Mouse (Mus musculus) stomach, postnatal 0 days (tissue): ENCODE measurements around the gene Rrp8. TPM values are rescaled to one million over a fixed set of nuclear protein-coding genes. Genes with fewer than 3 reads are reported as not detected.
A peak's percentile ranks its signal among the peaks of the same experiment; 100 is the strongest.
"Not testable (repeated sequence)": the region's sequence is repeated elsewhere in the genome, so short reads cannot be mapped to it uniquely, and the experiment has no call there.

Experiments used
- ATAC-seq: fragments of 200-750 bp; cut with Nextera tagmentation; 2 replicates; pipeline ENCODE4 v1.8.0; 2017; ENCODE audit not compliant: low FRiP score, low TSS enrichment
- DNase-seq: peaks from one replicate; pipeline ENCODE4 v3.0.0-alpha.2; 2016; ENCODE audit warnings: low spot score
- H3K27ac ChIP-seq: fragments of 300-500 bp; sonication (generic); replicated peaks from 2 replicates; pipeline ENCODE4 v1.5.1; 2014; ENCODE audit warnings: mild to moderate bottlenecking, control low read depth
- H3K27me3 ChIP-seq: fragments of 300-500 bp; sonication (generic); 2 replicates; pipeline ENCODE4 v1.6.1; 2014; ENCODE audit warnings: low read length; ENCODE audit not compliant: control insufficient read depth, insufficient read depth
- H3K36me3 ChIP-seq: fragments of 300-500 bp; sonication (generic); 2 replicates; pipeline ENCODE4 v1.6.1; 2014; ENCODE audit warnings: low read length, mixed read lengths; ENCODE audit not compliant: control insufficient read depth, insufficient read depth
- H3K4me1 ChIP-seq: fragments of 300-500 bp; sonication (generic); replicated peaks from 2 replicates; pipeline ENCODE4 v1.6.1; 2014; ENCODE audit warnings: antibody characterized with exemption; ENCODE audit not compliant: control insufficient read depth, insufficient read depth
- H3K4me2 ChIP-seq: fragments of 300-500 bp; sonication (generic); replicated peaks from 2 replicates; pipeline ENCODE4 v1.6.1; 2014; ENCODE audit warnings: low read depth, mild to moderate bottlenecking, control low read depth, moderate library complexity
- H3K4me3 ChIP-seq: fragments of 300-500 bp; sonication (generic); 2 replicates; pipeline ENCODE4 v1.5.1; 2014; ENCODE audit warnings: low read depth, low read length, control low read depth
- H3K9ac ChIP-seq: fragments of 300-500 bp; sonication (generic); 2 replicates; pipeline ENCODE4 v1.6.1; 2014; ENCODE audit warnings: mild to moderate bottlenecking, low read length, control low read depth, mixed read lengths
- H3K9me3 ChIP-seq: fragments of 300-500 bp; sonication (generic); 2 replicates; pipeline ENCODE4 v1.6.1; 2016; ENCODE audit warnings: low read length; ENCODE audit not compliant: control insufficient read depth
- CTCF ChIP-seq: IDR thresholded peaks from 2 replicates; pipeline ENCODE4 v1.5.1; 2016; ENCODE audit warnings: antibody characterized with exemption, low read depth, mild to moderate bottlenecking, moderate library complexity
- EP300 ChIP-seq: optimal IDR thresholded peaks from 2 replicates; pipeline ENCODE3; 2016; ENCODE audit warnings: antibody characterized with exemption
- WGBS: fragments of 180-500 bp; shearing (Covaris S2); extraction: QIAGEN DNeasy Blood & Tissue Kit; methylation state at CpG from one replicate; pipeline ENCODE4 v1.1.7; 2014; 5-methylcytosine and 5-hydroxymethylcytosine counted together
- polyA plus RNA-seq: library from polyadenylated mRNA; unstranded; fragments of >200 nt; fragmentation: Nextera tagmentation; extraction: Ambion mirVana; gene quantifications from 2 replicates; pipeline ENCODE4 v1.2.1, GENCODE M21; 2015

Rrp8 gene
- polyA plus RNA-seq, 1 experiment from 2014 or later = 21.3 TPM

DNA sequence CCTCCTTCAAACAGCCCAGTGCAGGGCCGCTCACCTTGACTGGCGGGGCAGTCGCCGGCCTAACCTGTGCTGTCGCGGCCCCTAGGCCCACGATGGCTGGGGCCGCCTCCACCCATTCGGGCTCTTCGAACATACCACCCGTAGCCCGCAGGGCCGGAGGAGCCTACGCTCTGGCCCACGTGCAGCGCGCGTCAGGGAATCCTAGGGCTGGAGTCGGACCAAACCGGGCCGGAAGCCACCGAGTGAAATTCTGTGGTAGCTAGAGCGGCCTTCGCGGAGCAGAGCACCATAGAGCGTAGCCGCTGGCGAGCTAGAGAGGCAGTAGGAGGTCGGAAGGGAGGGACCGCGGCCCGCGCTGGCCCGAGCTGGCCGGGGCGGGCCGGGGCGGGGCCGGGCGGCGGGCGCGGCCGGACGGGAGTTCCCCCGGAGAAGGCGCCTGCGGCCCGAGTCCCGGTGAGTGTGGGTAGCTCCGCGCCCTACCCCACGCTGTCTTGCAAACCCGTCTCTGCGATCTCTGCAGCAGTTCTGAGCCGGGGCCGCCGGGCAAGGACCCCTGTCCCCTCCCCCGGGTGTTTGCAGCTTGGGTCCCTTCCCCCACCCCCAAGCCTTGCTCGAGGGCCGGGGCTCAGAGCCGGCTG is 802 bp downstream of the Rrp8 start, which contains the start of gene Ilk:
Gene Ilk, plus strand, starts transcription at position 329 of the 638 bp plus-strand sequence.
- Histone ChIP-seq H3K4me1 (no peaks in the 10 kb centered on the region), H3K27me3 (no peaks in the 10 kb centered on the region), H3K9ac (peak within 1 kb of the TSS; percentile 96), H3K27ac (peak within 1 kb of the TSS; percentile 95), H3K36me3 (peaks cover 20% of the 10 kb centered on the region), H3K4me3 (peak within 1 kb of the TSS; percentile 94), H3K9me3 (no peaks in the 10 kb centered on the region), H3K4me2 (peak within 1 kb of the TSS; percentile 84)
- DNase-seq = peak; percentile 93
- ATAC-seq = peak; percentile 99
- 0% methylated on average over 38 of the region's 62 CpGs for WGBS
- TF ChIP-seq CTCF = peak; percentile 20; the same call in 1 of the 2 replicates
- no peak for TF ChIP-seq EP300

DNA sequence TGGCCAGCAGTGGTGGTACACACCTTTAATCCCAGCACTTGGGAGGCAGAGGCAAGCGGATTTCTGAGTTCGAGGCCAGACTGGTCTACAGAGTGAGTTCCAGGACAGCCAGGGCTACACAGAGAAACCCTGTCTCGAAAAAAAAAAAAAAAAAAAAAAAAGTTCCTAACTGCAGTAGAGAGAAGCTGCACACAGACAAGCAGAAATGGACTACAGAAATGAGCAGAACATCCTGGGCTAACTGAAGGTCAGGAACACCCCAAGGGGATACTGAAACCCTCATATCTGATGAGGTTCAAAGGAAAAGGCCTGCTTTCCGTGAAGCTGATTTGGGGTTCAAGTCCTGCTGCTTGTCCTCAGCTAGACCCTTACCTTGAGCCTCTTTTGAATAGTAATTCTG is 1.7 kb downstream of the Rrp8 start:
- peaks cover 16% of the 10 kb centered on the region for H3K36me3 ChIP-seq
- peak overlapping the region; percentile 94 for H3K4me3 ChIP-seq
- not testable (repeated sequence) for H3K9me3 ChIP-seq, H3K27me3 ChIP-seq, DNase-seq, H3K27ac ChIP-seq, ATAC-seq, H3K4me1 ChIP-seq
- H3K9ac ChIP-seq = peak overlapping the region; percentile 96
- peak overlapping the region; percentile 84 for H3K4me2 ChIP-seq
- 36% methylated on average over 4 of the region's 4 CpGs for WGBS

DNA sequence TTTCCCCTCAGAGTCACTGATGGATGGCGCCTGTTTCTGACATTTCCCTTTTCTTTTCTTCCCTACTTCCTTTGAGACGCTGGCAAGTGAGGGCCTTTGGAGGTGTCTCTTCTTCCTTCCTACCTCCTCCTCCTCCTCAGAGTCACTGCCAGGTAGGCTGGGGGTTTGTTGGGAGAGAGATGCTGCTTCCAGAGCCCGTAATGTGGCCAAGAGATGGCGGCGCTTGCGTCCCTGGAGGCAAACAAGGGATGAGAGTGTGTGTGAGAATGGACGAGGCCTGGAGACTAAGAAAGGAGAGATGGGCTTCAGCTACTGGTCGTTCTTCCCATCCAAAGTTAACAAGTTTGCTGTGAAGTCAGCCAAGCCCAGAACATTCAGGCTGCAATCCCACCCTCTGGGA is 2.4 kb downstream of the Rrp8 start:
- Histone ChIP-seq H3K27me3 (no peaks in the 10 kb centered on the region), H3K4me1 (no peaks in the 10 kb centered on the region), H3K27ac (no peak overlapping the region), H3K36me3 (peaks cover 13% of the 10 kb centered on the region), H3K4me2 (no peak overlapping the region), H3K9ac (no peak overlapping the region), H3K9me3 (no peaks in the 10 kb centered on the region), H3K4me3 (no peak overlapping the region)
- 81% methylated on average over 8 of the region's 8 CpGs for WGBS
- DNase-seq = no peak
- TF ChIP-seq CTCF (no peak), EP300 (no peak)
- ATAC-seq = no peak

DNA sequence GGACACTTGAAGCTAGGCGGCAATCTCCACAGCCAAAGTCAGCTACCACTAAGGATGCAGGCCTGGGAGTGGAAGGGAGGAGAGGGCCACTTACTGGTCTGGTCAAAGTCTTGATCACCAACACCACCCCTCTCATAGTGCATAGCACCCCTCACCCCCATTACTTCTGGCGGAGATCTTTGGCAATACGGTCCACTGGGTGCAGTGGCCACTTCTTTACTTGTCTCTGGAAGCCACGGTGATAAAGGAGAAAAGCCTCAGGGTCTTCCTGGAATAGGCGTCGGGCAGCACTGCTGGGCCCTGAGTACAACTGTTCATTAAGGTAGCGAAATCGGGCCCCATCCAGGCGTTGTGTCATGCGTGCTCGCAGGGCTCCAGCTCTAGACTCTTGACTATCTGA is 3.3 kb downstream of the Rrp8 start:
- ATAC-seq = no peak
- no peaks in the 10 kb centered on the region for H3K4me1 ChIP-seq
- H3K4me2 ChIP-seq = no peak overlapping the region
- peak; percentile 8 for DNase-seq
- no peak overlapping the region for H3K4me3 ChIP-seq
- no peak overlapping the region for H3K27ac ChIP-seq
- H3K9me3 ChIP-seq = no peaks in the 10 kb centered on the region
- 94% methylated on average over 11 of the region's 11 CpGs for WGBS
- peaks cover 13% of the 10 kb centered on the region for H3K36me3 ChIP-seq
- H3K9ac ChIP-seq = no peak overlapping the region
- TF ChIP-seq EP300 = no peak
- TF ChIP-seq CTCF = no peak
- H3K27me3 ChIP-seq = no peaks in the 10 kb centered on the region

DNA sequence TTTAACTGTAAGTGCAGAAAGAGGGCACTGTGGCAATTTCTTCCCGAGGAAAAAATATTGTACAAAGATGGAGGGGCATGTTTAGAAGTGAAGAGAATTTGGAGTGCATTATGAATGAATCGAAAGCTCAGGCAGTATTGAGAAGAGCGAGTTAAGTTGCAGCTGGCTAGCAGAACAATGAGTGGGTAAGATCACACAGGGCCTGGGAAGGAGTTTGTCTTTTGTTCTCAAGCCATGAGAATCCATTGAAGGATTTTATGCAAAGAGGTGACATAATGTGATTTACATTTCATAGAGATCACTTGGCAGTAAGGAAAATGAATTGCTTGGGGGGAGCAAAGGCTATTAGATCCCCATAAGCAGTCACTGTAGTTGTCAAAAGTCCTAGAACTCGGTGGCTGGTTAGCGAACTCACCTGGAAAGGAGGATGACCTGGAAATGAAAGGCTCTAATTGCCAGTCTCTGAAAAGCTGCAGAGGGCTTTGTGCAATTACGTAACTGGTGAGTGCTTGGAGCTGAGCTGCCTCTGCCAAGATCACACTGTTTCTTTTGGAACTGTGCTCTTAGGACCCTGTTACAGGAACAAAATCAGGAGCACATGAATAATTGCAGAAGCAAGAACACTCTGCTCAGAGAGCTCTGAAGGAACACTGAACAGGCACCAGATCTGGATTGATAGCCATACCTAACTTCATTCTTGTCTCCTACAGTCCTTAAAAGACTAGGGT is 8.3 kb downstream of the Rrp8 start:
- Histone ChIP-seq H3K9me3 (no peaks in the 10 kb centered on the region), H3K4me2 (no peak overlapping the region), H3K27ac (no peak overlapping the region; the same call in 1 of the 2 replicates), H3K36me3 (peaks cover 13% of the 10 kb centered on the region), H3K4me1 (no peaks in the 10 kb centered on the region), H3K9ac (no peak overlapping the region), H3K27me3 (no peaks in the 10 kb centered on the region), H3K4me3 (no peak overlapping the region)
- ATAC-seq = no peak
- TF ChIP-seq EP300 = no peak
- no peak for TF ChIP-seq CTCF
- 68% methylated on average over 6 of the region's 6 CpGs for WGBS
- no peak for DNase-seq

DNA sequence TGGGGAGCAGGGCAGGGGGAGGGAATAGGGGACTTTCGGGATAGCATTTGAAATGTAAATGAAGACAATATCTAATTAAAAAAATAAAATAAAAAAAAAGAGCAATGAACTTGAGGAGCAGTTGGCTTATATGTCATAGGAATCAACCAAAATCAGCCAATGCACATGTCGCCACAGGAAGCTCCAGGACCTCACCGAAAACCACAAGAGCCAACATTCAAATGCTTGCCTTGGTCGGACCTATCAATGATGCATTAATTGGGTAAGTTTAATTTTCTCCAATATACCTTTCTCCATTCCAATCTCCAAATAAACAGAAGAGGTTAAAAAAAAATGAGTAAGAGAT is 10.2 kb downstream of the Rrp8 start:
- Histone ChIP-seq H3K9ac (no peak overlapping the region), H3K4me3 (no peak overlapping the region), H3K9me3 (no peaks in the 10 kb centered on the region), H3K4me1 (no peaks in the 10 kb centered on the region), H3K36me3 (peaks cover 4% of the 10 kb centered on the region; the same call in 1 of the 2 replicates), H3K27me3 (no peaks in the 10 kb centered on the region), H3K4me2 (no peak overlapping the region), H3K27ac (no peak overlapping the region)
- TF ChIP-seq EP300 (no peak), CTCF (no peak)
- ATAC-seq = no peak
- no peak for DNase-seq
- WGBS = 93% methylated on average over 4 of the region's 4 CpGs
